Mouse (Mus musculus) erythroblast, embryonic 14.5 days (primary cell): ENCODE data around the gene Mtm1. TPM values are rescaled to one million over a fixed set of nuclear protein-coding genes. Genes with fewer than 3 reads are reported as not detected.
A peak's percentile ranks its signal among the peaks of the same experiment; 100 is the strongest.

Experiments used
- H3K27me3 ChIP-seq: 2 replicates; pipeline ENCODE4 v1.6.1; 2012; ENCODE audit warnings: inconsistent platforms; ENCODE audit not compliant: control insufficient read depth
- H3K36me3 ChIP-seq: 2 replicates; pipeline ENCODE4 v1.6.1; 2012; ENCODE audit warnings: mild to moderate bottlenecking, inconsistent platforms; ENCODE audit not compliant: control insufficient read depth
- H3K4me1 ChIP-seq: 2 replicates; pipeline ENCODE4 v1.6.1; 2012; ENCODE audit warnings: inconsistent platforms; ENCODE audit not compliant: control insufficient read depth
- H3K4me3 ChIP-seq: replicated peaks from 2 replicates; pipeline ENCODE3; 2012; ENCODE audit warnings: moderate library complexity, mild to moderate bottlenecking, inconsistent platforms
- H3K9me3 ChIP-seq: 2 replicates; pipeline ENCODE4 v1.6.1; 2012; ENCODE audit warnings: low read length, inconsistent platforms, mixed read lengths; ENCODE audit not compliant: control insufficient read depth
- GATA1 ChIP-seq: IDR thresholded peaks from 2 replicates; pipeline ENCODE4 v1.6.1; 2012; ENCODE audit warnings: low read length, inconsistent platforms, mixed read lengths
- TAL1 ChIP-seq: IDR thresholded peaks from 3 replicates; pipeline ENCODE4 v1.6.1; 2012; ENCODE audit warnings: low read length, inconsistent platforms, mixed read lengths
- polyA plus RNA-seq: library from polyadenylated mRNA; stranded (reverse); fragments of >175 nt; gene quantifications from 2 replicates; pipeline ENCODE4 v1.2.3, GENCODE M21; 2012

Gene Mtm1
- polyA plus RNA-seq, 1 experiment = not detected

- H3K4me1 ChIP-seq = peaks cover 15% of the 10 kb centered on the region
- H3K4me3 ChIP-seq = peak overlapping the region; percentile 69
- H3K27me3 ChIP-seq = 0 out of 2 replicates have a peak, but pooled peaks cover 2% of the 10 kb centered on the region
- H3K36me3 ChIP-seq = no peaks in the 10 kb centered on the region
- no peak for TF ChIP-seq TAL1
- no peak for TF ChIP-seq GATA1
- H3K9me3 ChIP-seq = peaks cover 3% of the 10 kb centered on the region; the same call in 1 of the 2 replicates
These were observed 4.6 kb downstream of the Mtm1 start for GRCm38 (mm10) chrX:71215113-71215708.

- Histone ChIP-seq H3K4me3 (no peak overlapping the region), H3K4me1 (peaks cover 15% of the 10 kb centered on the region), H3K27me3 (0 out of 2 replicates have a peak, but pooled peaks cover 2% of the 10 kb centered on the region), H3K9me3 (peaks cover 3% of the 10 kb centered on the region; the same call in 1 of the 2 replicates), H3K36me3 (no peaks in the 10 kb centered on the region)
- no peak for TF ChIP-seq TAL1
- TF ChIP-seq GATA1 = no peak; the same call in 1 of the 2 replicates
These were observed 6.3 kb downstream of the Mtm1 start for GRCm38 (mm10) chrX:71216879-71217278.

DNA sequence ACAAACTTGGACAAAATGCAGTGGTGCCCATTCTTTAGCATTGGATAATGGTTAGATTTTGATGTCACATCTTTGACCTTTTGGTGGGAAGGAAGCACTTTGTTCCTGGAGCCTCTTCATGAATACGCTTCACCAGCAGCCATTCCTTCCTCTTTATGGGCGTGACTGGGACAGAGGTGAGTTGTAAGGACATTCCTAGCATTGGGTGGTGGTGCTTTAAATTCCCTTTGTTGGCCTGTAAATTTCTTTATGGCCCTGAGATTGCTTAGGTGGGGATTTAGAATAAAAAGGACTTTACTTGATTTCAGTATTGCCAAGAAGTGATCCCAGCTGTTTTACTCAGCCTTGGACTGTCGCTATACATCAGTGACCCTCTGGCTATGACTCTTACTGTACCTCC lies 8.3 kb downstream of the Mtm1 start:
- no peak overlapping the region for H3K4me3 ChIP-seq
- H3K36me3 ChIP-seq = no peaks in the 10 kb centered on the region
- H3K27me3 ChIP-seq = 0 out of 2 replicates have a peak, but pooled peaks cover 2% of the 10 kb centered on the region
- H3K4me1 ChIP-seq = peaks cover 15% of the 10 kb centered on the region
- TF ChIP-seq TAL1 (no peak), GATA1 (no peak)
- peaks cover 3% of the 10 kb centered on the region; the same call in 1 of the 2 replicates for H3K9me3 ChIP-seq

- no peaks in the 10 kb centered on the region for H3K27me3 ChIP-seq
- H3K4me3 ChIP-seq = no peak overlapping the region
- no peaks in the 10 kb centered on the region for H3K9me3 ChIP-seq
- TF ChIP-seq GATA1 (no peak), TAL1 (no peak)
- H3K4me1 ChIP-seq = peaks cover 4% of the 10 kb centered on the region
- no peaks in the 10 kb centered on the region for H3K36me3 ChIP-seq
These were observed 10.3 kb downstream of the Mtm1 start for GRCm38 (mm10) chrX:71220896-71221295.

DNA sequence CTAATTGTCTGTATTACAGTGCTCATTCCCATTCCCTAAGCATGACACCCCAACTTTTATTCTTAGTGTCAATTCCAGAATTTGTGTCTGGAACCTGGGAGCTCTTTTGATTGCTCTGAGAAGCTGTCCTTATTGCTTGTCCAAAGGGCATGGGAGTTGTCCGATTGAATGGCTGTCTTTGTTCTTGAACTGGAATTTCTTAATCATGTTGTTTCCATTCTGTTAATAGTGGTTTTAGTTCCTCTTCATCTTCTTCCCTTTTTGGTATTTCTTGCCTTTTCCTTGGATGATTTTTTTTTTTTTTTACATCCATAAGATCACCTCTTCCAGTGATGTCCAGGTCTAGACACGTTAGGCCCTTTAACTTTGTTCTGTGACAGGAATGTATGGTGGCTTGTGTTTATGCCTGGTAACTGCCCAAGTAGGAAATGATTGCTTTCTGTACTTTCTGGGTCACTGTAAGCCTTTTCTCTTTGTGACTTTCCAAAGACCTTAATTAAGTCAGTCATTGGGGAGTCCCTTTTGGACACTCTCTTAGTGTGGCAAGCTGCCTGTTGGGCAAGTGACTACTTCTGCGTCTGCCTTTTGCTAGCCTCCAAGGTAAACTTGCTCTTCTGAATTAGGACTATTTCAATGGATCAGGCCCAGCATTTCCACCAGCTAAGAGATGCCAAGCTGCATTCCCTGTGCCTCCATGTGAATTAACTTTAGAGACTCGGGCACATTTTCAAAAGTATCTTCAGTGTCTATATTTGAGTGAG lies 12.3 kb downstream of the Mtm1 start:
- TF ChIP-seq TAL1 (no peak), GATA1 (no peak)
- H3K4me3 ChIP-seq = no peak overlapping the region
- no peaks in the 10 kb centered on the region for H3K36me3 ChIP-seq
- H3K9me3 ChIP-seq = no peaks in the 10 kb centered on the region
- H3K4me1 ChIP-seq = no peaks in the 10 kb centered on the region
- no peaks in the 10 kb centered on the region for H3K27me3 ChIP-seq

- H3K27me3 ChIP-seq = no peaks in the 10 kb centered on the region
- no peaks in the 10 kb centered on the region for H3K9me3 ChIP-seq
- no peaks in the 10 kb centered on the region for H3K4me1 ChIP-seq
- no peaks in the 10 kb centered on the region for H3K36me3 ChIP-seq
- H3K4me3 ChIP-seq = no peak overlapping the region
- TF ChIP-seq GATA1 (no peak), TAL1 (no peak)
These were observed 16.3 kb downstream of the Mtm1 start for GRCm38 (mm10) chrX:71226881-71227280.

DNA sequence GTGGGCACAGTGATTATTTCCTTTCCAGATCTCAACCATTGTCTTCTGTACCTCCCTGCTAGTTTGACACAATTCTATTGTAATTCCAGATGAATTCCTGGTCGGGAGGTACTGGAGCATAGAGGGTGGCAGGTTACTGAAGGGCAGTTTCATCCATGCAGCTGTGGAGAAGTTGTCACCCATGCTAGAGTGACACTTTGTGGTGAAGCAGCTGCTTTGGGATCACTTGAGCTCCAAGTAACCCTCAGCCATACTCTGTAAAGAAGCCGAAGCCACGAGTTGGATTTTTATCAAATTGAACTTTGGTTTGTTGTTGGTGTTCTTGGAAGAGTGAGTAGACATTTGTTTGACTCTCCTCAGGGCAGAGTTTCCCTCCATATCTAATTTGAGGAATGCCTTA lies 17.6 kb downstream of the Mtm1 start:
- no peak for TF ChIP-seq GATA1
- TF ChIP-seq TAL1 = no peak
- no peaks in the 10 kb centered on the region for H3K36me3 ChIP-seq

DNA sequence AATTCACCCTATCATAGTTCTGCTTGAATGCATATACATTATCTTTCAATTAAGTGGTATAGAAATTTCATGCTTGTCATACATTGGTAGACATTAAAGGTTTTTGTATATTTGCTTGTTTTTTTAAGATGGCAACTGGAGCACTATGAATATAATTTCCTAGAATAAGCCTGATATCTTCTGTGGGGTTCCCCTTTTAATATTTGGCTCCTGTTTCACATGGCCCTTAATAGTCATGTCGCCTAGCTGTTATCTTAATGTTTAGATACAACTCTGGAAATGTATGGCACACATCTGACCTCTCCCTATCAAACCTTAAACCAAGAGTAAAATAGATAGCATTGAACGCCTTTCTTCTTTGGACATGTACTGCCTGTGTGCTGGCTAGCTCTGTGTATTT lies 20.3 kb downstream of the Mtm1 start:
- H3K9me3 ChIP-seq = no peaks in the 10 kb centered on the region
- no peaks in the 10 kb centered on the region for H3K4me1 ChIP-seq
- H3K27me3 ChIP-seq = no peaks in the 10 kb centered on the region
- TF ChIP-seq TAL1 = no peak
- TF ChIP-seq GATA1 = no peak
- H3K36me3 ChIP-seq = no peaks in the 10 kb centered on the region
- no peak overlapping the region for H3K4me3 ChIP-seq

More for the DNA sequence above, 17.6 kb downstream of the Mtm1 start:
- Histone ChIP-seq H3K27me3 (no peaks in the 10 kb centered on the region), H3K9me3 (no peaks in the 10 kb centered on the region), H3K4me1 (no peaks in the 10 kb centered on the region), H3K4me3 (no peak overlapping the region)

DNA sequence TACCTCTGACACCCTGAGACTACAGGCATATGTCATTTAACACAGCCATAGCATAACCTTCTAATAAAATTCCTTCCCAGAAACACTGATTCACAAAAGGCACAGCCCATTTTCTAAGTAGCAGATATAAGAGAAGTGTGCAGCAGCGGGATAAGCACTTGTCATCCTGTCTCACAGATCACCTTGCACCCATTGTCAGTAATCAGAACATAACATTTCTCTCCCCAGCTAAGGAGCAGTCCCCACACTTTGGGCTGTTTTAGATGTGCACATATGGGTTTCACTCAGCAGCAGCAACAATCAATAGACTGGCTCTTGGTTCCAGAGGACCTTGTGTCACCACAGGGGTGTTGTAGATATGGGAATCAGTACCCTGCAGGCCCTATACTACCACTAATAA lies 45.9 kb downstream of the Mtm1 start:
- Histone ChIP-seq H3K4me1 (no peaks in the 10 kb centered on the region), H3K9me3 (no peaks in the 10 kb centered on the region), H3K4me3 (no peak overlapping the region), H3K36me3 (no peaks in the 10 kb centered on the region), H3K27me3 (no peaks in the 10 kb centered on the region)
- TF ChIP-seq TAL1 (no peak), GATA1 (no peak)
